Mouse (Mus musculus) left cerebral cortex, postnatal 25 days (tissue): Measurements from ENCODE around the gene Zmiz2. TPM values are rescaled to one million over a fixed set of nuclear protein-coding genes. Genes with fewer than 3 reads are reported as not detected.

ENCODE experiments used
- microRNA-seq, 2 experiments: library from miRNA; unstranded; fragments of <30 nt; microRNA quantifications; one replicate each; pipeline ENCODE4 v1.2.0; 2022
- total RNA-seq, 2 experiments: library from RNA; stranded (reverse); gene quantifications; 2 replicates each; pipeline ENCODE4 v1.2.3; 2021

Gene Zmiz2
- total RNA-seq, 2 experiments from 2014 or later = 215 to 216 TPM

Small RNA genes within 50 kb of the gene (microRNA-seq; reads per million reads assigned to microRNA genes)
- gene Mir7651 = 0.67 to 1.5 reads per million in 2 experiments

Other genes with a start within 250 kb of the Zmiz2 start
- not detected for gene A730071L15Rik, start 189.0 kb upstream of the Zmiz2 start, total RNA-seq
- 100 to 1,000 TPM; 124 to 125 TPM for gene Nudcd3, start 188.7 kb upstream of the Zmiz2 start, total RNA-seq
- 1 to 10 TPM; 1.1 TPM for gene Npc1l1, start 158.9 kb upstream of the Zmiz2 start, total RNA-seq
- gene Ddx56, start 121.3 kb upstream of the Zmiz2 start, total RNA-seq = 10 to 100 TPM; 43.9 to 44.4 TPM
- 10 to 100 TPM; 88.9 to 94.6 TPM for gene Tmed4, start 114.2 kb upstream of the Zmiz2 start, total RNA-seq
- gene Ogdh, start 97.4 kb upstream of the Zmiz2 start, total RNA-seq = 100 to 1,000 TPM; 240 to 254 TPM
- gene Ppia, start 26.4 kb downstream of the Zmiz2 start, total RNA-seq = 1,000 to 10,000 TPM; 1,922 to 2,079 TPM
- 10 to 100 TPM; 32.3 to 32.6 TPM for gene H2afv, start 55.4 kb downstream of the Zmiz2 start, total RNA-seq
- 100 to 1,000 TPM; 294 to 301 TPM for gene Purb, start 86.8 kb downstream of the Zmiz2 start, total RNA-seq
- gene Myo1g, start 131.9 kb downstream of the Zmiz2 start, total RNA-seq = 1 to 10 TPM in 1 of 2 experiments, under 1 TPM in 1; 0.32 to 1.3 TPM
- gene Ccm2, start 157.8 kb downstream of the Zmiz2 start, total RNA-seq = 10 to 100 TPM; 57.6 to 63.5 TPM
- gene Nacad, start 217.0 kb downstream of the Zmiz2 start, total RNA-seq = 10 to 100 TPM; 42.4 to 46.6 TPM
- 10 to 100 TPM; 47.0 to 49.6 TPM for gene Tbrg4, start 237.0 kb downstream of the Zmiz2 start, total RNA-seq
- gene Wap, start 249.6 kb downstream of the Zmiz2 start, total RNA-seq = not detected